Mouse (Mus musculus) T-helper 17 cell (primary cell): Measurements from ENCODE around the gene Olfr123.

Experiments used
- in situ Hi-C, 2 experiments: fragments of 300-600 bp; cut with MboI, MseI; formaldehyde crosslinking; loops; 1 replicate in 1 of 2; 2 replicates in 1 of 2; pipeline ENCODE4 v1.15.1; 2025; ENCODE audit warnings: high pct_unique_total_duplicates in 2 of 2

Olfr123 gene

DNA sequence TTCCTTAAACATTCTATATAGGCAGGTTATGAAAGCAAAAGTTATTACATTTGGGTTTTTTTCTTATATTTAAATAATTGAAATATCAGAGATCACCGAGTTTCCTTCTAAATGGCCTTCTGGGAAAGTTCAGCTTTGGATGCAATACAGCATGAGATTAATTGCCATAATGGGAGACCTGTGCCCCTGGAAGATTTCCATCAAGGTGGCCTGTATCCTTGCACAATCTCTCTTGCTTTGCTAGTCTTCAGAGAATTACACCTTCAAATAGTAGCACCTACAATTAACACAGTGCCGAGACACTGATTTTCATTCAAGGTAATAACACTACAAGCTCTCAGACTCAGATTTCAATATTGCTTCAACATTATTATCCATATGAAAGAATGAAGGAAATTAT is at the start of gene Olfr123:
TSS of gene Olfr123 (plus strand) at position 301 of the 400 bp plus-strand sequence.
- in situ Hi-C loops = no loop called here

DNA sequence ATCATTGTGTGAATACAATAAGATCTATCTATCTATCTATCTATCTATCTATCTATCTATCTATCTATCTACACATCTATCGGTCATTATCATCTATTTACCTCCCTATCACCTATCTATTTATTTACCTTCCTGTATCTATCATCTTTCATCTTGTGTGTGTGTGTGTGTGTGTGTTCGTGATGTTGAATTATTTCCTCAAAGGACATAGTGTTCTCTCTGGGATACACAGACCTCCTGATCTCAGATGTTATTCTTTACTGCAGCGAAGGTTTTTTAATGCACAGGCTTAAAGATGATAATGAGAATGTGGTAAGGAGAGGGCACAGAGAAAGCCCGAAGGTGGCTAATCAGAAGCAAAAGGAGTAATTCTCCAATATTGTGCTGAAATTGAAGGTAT is 25.0 kb upstream of the Olfr123 start, which contains the start of gene Olfr122:
TSS of gene Olfr122 (plus strand) at position 301 of the 400 bp plus-strand sequence.
- in situ Hi-C loops = no loop called here

DNA sequence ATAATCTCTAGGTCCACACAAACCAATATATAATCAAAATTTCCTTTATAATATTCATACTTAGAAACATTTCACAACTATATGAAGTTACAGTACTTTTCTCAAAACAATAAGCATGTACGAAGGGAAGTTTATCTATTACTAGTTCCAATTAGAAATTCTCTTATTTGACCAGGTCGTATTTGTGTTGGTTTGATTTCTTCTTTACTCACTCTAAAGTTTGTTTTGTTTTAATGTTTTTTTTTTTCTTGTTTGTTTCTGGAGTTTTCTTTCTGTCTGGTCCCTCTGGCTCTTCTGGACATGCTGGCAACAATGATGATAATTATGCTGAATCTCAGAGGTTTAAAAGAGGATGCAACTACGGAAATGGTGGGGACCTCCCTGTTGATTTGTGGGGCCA is 6.3 kb downstream of the Olfr123 start, which contains the start of gene Olfr124:
TSS of gene Olfr124 (plus strand) at position 301 of the 400 bp plus-strand sequence.
- in situ Hi-C loops = no loop called here

DNA sequence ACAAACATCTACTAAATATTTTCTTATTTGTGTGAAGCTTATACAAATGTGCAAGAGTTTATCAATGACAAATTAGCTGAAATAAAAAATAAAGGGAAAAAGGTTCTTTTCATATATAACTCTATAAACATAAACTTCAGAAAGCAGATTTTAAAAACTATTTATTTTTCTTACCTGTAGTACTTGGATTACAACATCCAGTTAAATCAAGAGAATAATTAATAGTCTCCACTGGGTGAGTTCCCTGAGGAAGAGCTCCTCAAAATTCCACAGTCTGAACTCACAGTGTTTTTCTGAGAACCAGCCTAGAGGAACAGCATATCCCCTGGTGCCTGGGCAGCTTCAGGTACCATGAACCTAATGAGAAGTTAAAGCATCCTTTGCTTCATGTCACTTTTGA is 39.3 kb downstream of the Olfr123 start, which contains the start of gene Olfr125:
TSS of gene Olfr125 (plus strand) at position 301 of the 400 bp plus-strand sequence.
- in situ Hi-C loops = loop anchor here in 1 of 2 experiments (5.0 kb wide), 1 partner anchor 250 kb away; no protein-coding TSS in a partner anchor

DNA sequence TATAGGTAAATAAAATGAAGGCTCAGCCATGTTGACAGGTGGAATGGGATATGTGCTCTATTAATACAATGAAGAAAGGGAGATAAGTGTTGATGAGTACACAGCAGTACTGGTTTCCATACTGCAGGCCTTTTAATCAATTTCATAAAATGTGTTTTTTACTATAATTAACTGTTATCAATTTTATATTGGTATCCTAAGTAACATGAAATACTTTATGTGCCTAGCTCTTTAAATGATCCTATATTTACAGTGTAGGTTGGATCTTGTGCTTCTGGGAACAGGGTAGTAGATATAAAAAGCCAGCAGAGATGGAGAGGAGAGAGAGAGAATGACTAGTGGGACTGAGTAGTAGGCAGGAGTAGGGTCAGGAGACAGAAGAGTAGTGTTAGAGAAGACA is 53.9 kb downstream of the Olfr123 start, which contains the start of gene Olfr126:
TSS of gene Olfr126 (plus strand) at position 301 of the 400 bp plus-strand sequence.
- in situ Hi-C loops = no loop called here
